Mouse (Mus musculus) central nervous system, embryonic 11.5 days (tissue): ENCODE data around the gene Hcls1. TPM values are rescaled to one million over a fixed set of nuclear protein-coding genes. Genes with fewer than 3 reads are reported as not detected.

Experiments
- polyA plus RNA-seq: library from polyadenylated mRNA; depleted of rRNA; stranded (reverse); fragments of >200 nt; gene quantifications from 2 replicates; pipeline ENCODE4 v1.2.3, GENCODE M21; 2012; rRNA removed

Hcls1 gene
- 3.5 and 6.1 TPM in 2 replicates for polyA plus RNA-seq

GRCm38 (mm10) chr16:36934841-36935620, at the start of gene Hcls1:
Gene Hcls1 (plus strand): TSS chr16:36934983.

GRCm38 (mm10) chr16:36989999-36990625, 55.3 kb downstream of the Hcls1 start, which contains the start of gene Fbxo40:
Gene Fbxo40 (minus strand): TSS chr16:36990467.

GRCm38 (mm10) chr16:37011061-37011921, 76.5 kb downstream of the Hcls1 start, which contains the start of gene Polq:
Gene Polq (plus strand): TSS chr16:37011786.

Other genes with a start within 250 kb of the Hcls1 start
- gene Ildr1, start 241.0 kb upstream of the Hcls1 start, polyA plus RNA-seq, result 0.12 and 0.16 TPM in 2 replicates
- gene Slc15a2, start 150.0 kb upstream of the Hcls1 start, polyA plus RNA-seq, result 4.3 and 9.4 TPM in 2 replicates
- 29.9 and 40.3 TPM in 2 replicates for gene Iqcb1, start 106.6 kb upstream of the Hcls1 start, polyA plus RNA-seq
- 0.78 and 0.83 TPM in 2 replicates for gene Eaf2, start 60.0 kb upstream of the Hcls1 start, polyA plus RNA-seq
- gene Golgb1, start 59.8 kb upstream of the Hcls1 start, polyA plus RNA-seq, result 28.9 and 35.1 TPM in 2 replicates
- gene Fbxo40, start 55.5 kb downstream of the Hcls1 start, polyA plus RNA-seq, result 0.16 and 0.29 TPM in 2 replicates
- gene Polq, start 76.8 kb downstream of the Hcls1 start, polyA plus RNA-seq, result 14.2 and 14.7 TPM in 2 replicates